Mouse (Mus musculus): ENCODE results near the gene Uchl1. TPM values are rescaled to one million over a fixed set of nuclear protein-coding genes. Genes with fewer than 3 reads are reported as not detected.

Gene Uchl1
- 1,253 and 1,277 TPM in 2 replicates for polyA plus RNA-seq (2015; fragmentation: Nextera tagmentation; extraction: Ambion mirVana)

- WGBS, result 0% methylated on average over 20 of the region's 20 CpGs
Observed at GRCm38 (mm10) chr5:66675983-66676382, at the start of gene Uchl1. Gene Uchl1 (plus strand): TSS chr5:66676091.

GRCm38 (mm10) chr5:66627805-66628204 is 48.1 kb upstream of the Uchl1 start:
- H3K27ac ChIP-seq (replicated peaks), result no peak overlapping the region
- no peaks in the 10 kb centered on the region for H3K27me3 ChIP-seq
- H3K9ac ChIP-seq (replicated peaks), result no peak overlapping the region
- H3K9me3 ChIP-seq, result no peaks in the 10 kb centered on the region
- ATAC-seq (replicated peaks), result peak; percentile 46; the same call in 1 of the 2 replicates
- H3K36me3 ChIP-seq, result no peaks in the 10 kb centered on the region
- H3K4me2 ChIP-seq (replicated peaks), result no peak overlapping the region
- H3K4me1 ChIP-seq, result no peaks in the 10 kb centered on the region; the same call in 1 of the 2 replicates
- H3K4me3 ChIP-seq, result no peak overlapping the region
- 19% methylated on average over 7 of the region's 7 CpGs for WGBS

More at GRCm38 (mm10) chr5:66675983-66676382, at the start of gene Uchl1:
- Histone ChIP-seq H3K27me3 (no peaks in the 10 kb centered on the region), H3K4me1 (peaks cover 47% of the 10 kb centered on the region), H3K27ac (replicated peaks) (peak within 1 kb of the TSS; percentile 78), H3K9ac (replicated peaks) (peak within 1 kb of the TSS; percentile 72), H3K36me3 (peaks cover 7% of the 10 kb centered on the region; the same call in 1 of the 2 replicates), H3K4me3 (peak within 1 kb of the TSS; percentile 63), H3K4me2 (replicated peaks) (peak within 1 kb of the TSS; percentile 63), H3K9me3 (no peaks in the 10 kb centered on the region)
- ATAC-seq (replicated peaks), result peak; percentile 93

GRCm38 (mm10) chr5:66635459-66636079 is 40.3 kb upstream of the Uchl1 start:
- ATAC-seq (replicated peaks), result 0 out of 2 replicates have a peak, but pooled peaks have one; percentile 26
- Histone ChIP-seq H3K9ac (replicated peaks) (no peak overlapping the region), H3K36me3 (no peaks in the 10 kb centered on the region), H3K4me1 (no peaks in the 10 kb centered on the region), H3K4me2 (replicated peaks) (no peak overlapping the region), H3K27me3 (no peaks in the 10 kb centered on the region), H3K9me3 (no peaks in the 10 kb centered on the region), H3K27ac (replicated peaks) (0 out of 2 replicates have a peak overlapping the region, but pooled peaks have one; percentile 11), H3K4me3 (no peak overlapping the region)
- WGBS, result 24% methylated on average over 10 of the region's 10 CpGs

- no peak overlapping the region for H3K9ac ChIP-seq (replicated peaks)
- no peak for ATAC-seq (replicated peaks)
- no peak overlapping the region for H3K4me2 ChIP-seq (replicated peaks)
- WGBS, result 93% methylated on average over 4 of the region's 4 CpGs
- no peaks in the 10 kb centered on the region for H3K4me1 ChIP-seq
- H3K9me3 ChIP-seq, result no peaks in the 10 kb centered on the region
- no peak overlapping the region for H3K27ac ChIP-seq (replicated peaks)
- H3K4me3 ChIP-seq, result no peak overlapping the region
- H3K27me3 ChIP-seq, result no peaks in the 10 kb centered on the region
- H3K36me3 ChIP-seq, result no peaks in the 10 kb centered on the region
Observed at GRCm38 (mm10) chr5:66642156-66642555, 33.7 kb upstream of the Uchl1 start.

- ATAC-seq (replicated peaks), result no peak
- Histone ChIP-seq H3K4me3 (no peak overlapping the region), H3K4me1 (no peaks in the 10 kb centered on the region), H3K9ac (replicated peaks) (no peak overlapping the region), H3K4me2 (replicated peaks) (no peak overlapping the region), H3K27me3 (no peaks in the 10 kb centered on the region), H3K27ac (replicated peaks) (no peak overlapping the region), H3K9me3 (no peaks in the 10 kb centered on the region), H3K36me3 (no peaks in the 10 kb centered on the region)
- 88% methylated on average over 5 of the region's 5 CpGs for WGBS
Observed at GRCm38 (mm10) chr5:66643260-66643659, 32.6 kb upstream of the Uchl1 start.

DNA sequence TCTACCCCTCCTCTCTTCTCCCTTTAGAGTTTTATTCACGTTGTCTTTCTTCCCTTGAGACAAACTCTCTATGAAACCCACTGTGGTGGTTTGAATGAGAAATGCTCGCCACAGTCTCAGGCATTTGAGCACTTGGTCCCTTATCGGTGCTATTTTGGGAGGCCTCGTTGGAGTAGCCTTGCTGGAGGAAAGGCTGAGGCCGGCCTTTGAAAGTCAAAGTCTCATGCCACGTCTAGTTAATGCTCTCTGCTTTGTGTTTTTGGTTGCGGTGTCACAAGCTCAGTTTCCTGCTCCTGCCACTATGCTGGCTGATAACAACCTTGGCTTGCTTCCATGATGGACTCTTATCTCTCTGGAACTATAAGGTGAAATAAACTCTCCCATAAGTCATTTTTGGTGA is 28.4 kb upstream of the Uchl1 start:
- no peaks in the 10 kb centered on the region for H3K4me1 ChIP-seq
- no peak overlapping the region for H3K4me3 ChIP-seq
- H3K27ac ChIP-seq (replicated peaks), result no peak overlapping the region
- H3K36me3 ChIP-seq, result no peaks in the 10 kb centered on the region
- H3K9ac ChIP-seq (replicated peaks), result no peak overlapping the region
- H3K9me3 ChIP-seq, result no peaks in the 10 kb centered on the region
- no peaks in the 10 kb centered on the region for H3K27me3 ChIP-seq
- no peak overlapping the region for H3K4me2 ChIP-seq (replicated peaks)
- 69% methylated on average over 7 of the region's 7 CpGs for WGBS
- no peak for ATAC-seq (replicated peaks)

- Histone ChIP-seq H3K9me3 (no peaks in the 10 kb centered on the region), H3K36me3 (no peaks in the 10 kb centered on the region), H3K9ac (replicated peaks) (no peak overlapping the region; the same call in 1 of the 2 replicates), H3K27ac (replicated peaks) (peak overlapping the region; percentile 43), H3K4me1 (peaks cover 7% of the 10 kb centered on the region), H3K27me3 (no peaks in the 10 kb centered on the region), H3K4me3 (no peak overlapping the region), H3K4me2 (replicated peaks) (no peak overlapping the region)
- peak; percentile 74 for ATAC-seq (replicated peaks)
- WGBS, result 29% methylated on average over 5 of the region's 5 CpGs
Observed at GRCm38 (mm10) chr5:66654220-66654619, 21.7 kb upstream of the Uchl1 start.

GRCm38 (mm10) chr5:66675189-66675890 is 551 bp upstream of the Uchl1 start:
- Histone ChIP-seq H3K36me3 (peaks cover under 1% of the 10 kb centered on the region; the same call in 1 of the 2 replicates), H3K4me2 (replicated peaks) (peak overlapping the region; percentile 63), H3K4me1 (peaks cover 43% of the 10 kb centered on the region), H3K27me3 (no peaks in the 10 kb centered on the region), H3K9ac (replicated peaks) (peak overlapping the region; percentile 72), H3K9me3 (no peaks in the 10 kb centered on the region), H3K27ac (replicated peaks) (peak overlapping the region; percentile 78), H3K4me3 (peak overlapping the region; percentile 63)
- ATAC-seq (replicated peaks), result peak; percentile 29
- under 1% methylated on average over 18 of the region's 18 CpGs for WGBS

GRCm38 (mm10) chr5:66676457-66677117 is 696 bp downstream of the Uchl1 start:
- Histone ChIP-seq H3K9me3 (no peaks in the 10 kb centered on the region), H3K4me2 (replicated peaks) (peak overlapping the region; percentile 63), H3K27me3 (no peaks in the 10 kb centered on the region), H3K36me3 (peaks cover 13% of the 10 kb centered on the region), H3K4me1 (peaks cover 47% of the 10 kb centered on the region), H3K27ac (replicated peaks) (peak overlapping the region; percentile 78), H3K9ac (replicated peaks) (peak overlapping the region; percentile 72), H3K4me3 (peak overlapping the region; percentile 63)
- WGBS, result under 1% methylated on average over 51 of the region's 51 CpGs
- peak; percentile 88 for ATAC-seq (replicated peaks)

GRCm38 (mm10) chr5:66677411-66678345 is 1.8 kb downstream of the Uchl1 start:
- H3K27ac ChIP-seq (replicated peaks), result peak overlapping the region; percentile 78
- peaks cover 47% of the 10 kb centered on the region for H3K4me1 ChIP-seq
- 57% methylated on average over 21 of the region's 21 CpGs for WGBS
- H3K27me3 ChIP-seq, result no peaks in the 10 kb centered on the region
- no peak for ATAC-seq (replicated peaks)
- no peaks in the 10 kb centered on the region for H3K9me3 ChIP-seq
- peaks cover 24% of the 10 kb centered on the region for H3K36me3 ChIP-seq
- H3K4me3 ChIP-seq, result peak overlapping the region; percentile 63
- H3K4me2 ChIP-seq (replicated peaks), result peak overlapping the region; percentile 63
- peak overlapping the region; percentile 72 for H3K9ac ChIP-seq (replicated peaks)

DNA sequence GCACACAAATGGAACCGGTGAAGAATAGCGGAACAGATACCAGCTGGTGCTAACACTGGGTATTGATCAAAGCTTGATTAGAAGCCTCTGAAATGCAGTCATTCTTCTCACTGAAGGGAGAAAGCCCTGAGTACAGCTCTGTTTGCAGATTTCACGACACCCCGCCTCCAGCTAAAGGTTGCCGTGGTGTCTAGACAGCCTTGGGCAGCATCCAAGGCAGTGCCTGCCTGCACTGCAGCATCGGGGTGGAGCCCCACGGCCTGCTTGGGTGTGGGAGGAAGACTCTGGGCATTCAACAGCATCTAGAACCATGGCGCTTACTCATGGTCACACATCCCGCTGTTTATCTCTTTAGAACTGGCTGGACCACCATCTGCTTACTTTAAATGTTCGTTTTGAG is 3.3 kb downstream of the Uchl1 start:
- ATAC-seq (replicated peaks), result no peak
- Histone ChIP-seq H3K9me3 (no peaks in the 10 kb centered on the region), H3K9ac (replicated peaks) (0 out of 2 replicates have a peak overlapping the region, but pooled peaks have one; percentile 10), H3K4me1 (peaks cover 47% of the 10 kb centered on the region), H3K36me3 (peaks cover 40% of the 10 kb centered on the region), H3K4me2 (replicated peaks) (peak overlapping the region; percentile 63), H3K4me3 (peak overlapping the region; percentile 63), H3K27ac (replicated peaks) (peak overlapping the region; percentile 19; the same call in 1 of the 2 replicates), H3K27me3 (no peaks in the 10 kb centered on the region)
- 43% methylated on average over 10 of the region's 10 CpGs for WGBS

Data from forebrain, embryonic 15.5 days (tissue).